Mouse (Mus musculus) spleen, postnatal 36 days (tissue): ENCODE data around the gene Wnk3.
A peak's percentile ranks its signal among the peaks of the same experiment; 100 is the strongest.
"Not testable (repeated sequence)": the region's sequence is repeated elsewhere in the genome, so short reads cannot be mapped to it uniquely, and the experiment has no call there.

Experiments
- DNase-seq, 2 experiments: peaks; one replicate each; pipeline ENCODE4 v3.0.0; 2022; ENCODE audit warnings: low spot score in 2 of 2, mixed read lengths in 1 of 2

Wnk3 gene

DNA sequence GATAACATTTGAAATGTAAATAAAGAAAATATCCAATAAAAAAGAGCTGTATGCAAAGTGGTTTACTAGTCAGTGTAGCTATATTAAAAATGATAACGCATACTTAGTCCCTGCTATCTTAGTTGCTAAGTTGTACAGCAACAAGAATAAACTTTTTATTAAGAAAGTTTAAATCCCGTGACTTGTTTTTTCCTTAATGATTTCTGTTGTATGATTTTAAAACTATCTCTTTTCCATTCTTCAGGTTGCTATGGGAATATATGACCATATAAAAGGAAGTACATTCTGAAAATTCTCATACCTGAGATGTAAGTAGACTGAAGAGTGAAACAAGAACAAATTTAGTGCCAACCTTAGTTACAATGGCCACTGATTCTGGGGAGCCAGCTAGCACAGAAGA lies at the start of gene Wnk3:
Gene Wnk3, plus strand, starts transcription at position 301 of the 400 bp plus-strand sequence.
- DNase-seq = no peak

DNA sequence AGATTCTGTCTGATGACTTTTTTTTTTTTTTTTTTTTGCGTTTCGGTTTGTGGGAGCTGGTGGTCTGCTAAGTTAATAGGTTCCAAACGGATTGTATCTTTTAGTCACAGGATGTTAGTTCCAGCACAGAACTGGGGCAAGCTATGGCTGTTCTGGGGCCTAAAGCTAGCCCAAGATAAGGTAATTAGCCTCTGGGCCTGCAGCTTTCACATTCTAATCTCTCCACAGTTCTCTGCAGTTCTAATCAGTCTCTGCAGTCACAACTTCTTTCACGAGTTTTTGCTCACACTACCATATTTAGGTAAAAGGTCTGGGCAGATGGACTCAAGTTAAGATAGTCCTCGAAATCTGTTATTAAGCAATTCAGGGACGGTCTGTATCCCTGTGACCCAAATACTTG lies 39.5 kb upstream of the Wnk3 start:
- DNase-seq = no peak

DNA sequence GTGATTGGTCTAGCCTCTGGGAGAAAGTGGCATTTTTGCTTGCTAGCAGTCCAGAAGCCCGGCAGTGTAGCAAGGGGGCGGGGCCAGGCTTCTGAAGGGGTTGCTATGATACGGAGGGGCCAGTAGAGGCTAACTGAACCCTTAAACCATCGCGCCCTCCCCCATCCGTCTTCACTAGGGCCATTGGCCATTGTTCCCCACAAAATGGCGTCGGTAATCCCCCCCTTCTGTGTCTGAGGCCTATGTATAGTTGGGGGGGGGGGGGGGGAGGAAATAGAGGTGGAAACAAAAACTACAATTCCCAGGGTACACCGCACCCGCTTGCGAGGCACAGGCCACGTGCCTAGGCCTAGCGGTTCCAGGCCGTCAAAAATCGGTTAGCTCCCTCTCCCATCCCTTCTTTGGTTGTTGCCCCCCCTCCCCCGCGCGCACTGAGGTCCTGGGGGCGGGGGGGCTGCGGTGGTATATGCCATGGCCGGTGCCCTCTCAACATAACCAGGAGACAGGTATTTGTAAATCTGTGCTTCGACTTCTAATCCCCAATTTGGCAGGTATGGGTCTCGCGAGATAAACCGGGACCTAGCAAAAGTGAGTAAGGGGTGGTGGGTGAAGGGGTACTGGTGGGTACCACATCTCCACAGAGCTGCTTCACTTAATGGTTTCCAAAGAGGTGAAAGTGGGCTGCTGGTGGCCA lies 29.3 kb upstream of the Wnk3 start:
- no peak for DNase-seq

DNA sequence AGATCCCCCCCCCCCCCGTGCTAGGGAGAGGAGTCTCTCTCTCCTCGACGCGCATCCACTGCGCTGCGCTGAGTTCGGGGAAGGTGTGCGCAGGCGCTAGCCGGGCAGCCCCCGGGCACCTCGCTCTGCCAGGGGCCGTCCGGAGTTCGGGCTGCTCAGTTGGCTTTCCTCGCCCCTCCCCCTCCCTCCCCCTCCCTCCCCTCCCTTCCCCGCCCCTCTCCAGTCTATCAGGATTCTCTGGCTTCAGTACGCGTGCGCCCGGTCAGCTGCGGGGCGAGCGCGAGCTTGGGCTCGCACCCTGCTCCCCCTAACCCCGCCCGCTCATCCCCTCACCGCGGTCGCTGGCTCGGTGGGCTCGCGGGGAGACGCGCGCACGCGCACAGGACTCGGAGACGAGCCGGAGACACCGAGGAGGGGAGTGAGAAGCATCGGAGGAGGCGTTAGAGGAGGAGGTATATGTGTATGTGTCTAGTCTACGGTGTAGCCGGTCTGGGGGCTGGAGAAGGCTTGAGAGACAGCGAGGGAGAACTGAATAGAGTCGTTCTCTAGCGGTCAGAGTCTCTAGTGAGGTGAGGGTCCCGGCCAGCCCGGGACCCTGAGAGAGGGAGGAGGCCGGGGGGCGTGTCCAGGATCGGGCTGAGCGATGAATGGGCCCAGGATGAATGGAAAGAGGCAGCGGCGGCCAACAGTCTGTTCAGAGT lies 28.5 kb upstream of the Wnk3 start:
- DNase-seq = peak in 1 of 2 experiments; percentile 2

DNA sequence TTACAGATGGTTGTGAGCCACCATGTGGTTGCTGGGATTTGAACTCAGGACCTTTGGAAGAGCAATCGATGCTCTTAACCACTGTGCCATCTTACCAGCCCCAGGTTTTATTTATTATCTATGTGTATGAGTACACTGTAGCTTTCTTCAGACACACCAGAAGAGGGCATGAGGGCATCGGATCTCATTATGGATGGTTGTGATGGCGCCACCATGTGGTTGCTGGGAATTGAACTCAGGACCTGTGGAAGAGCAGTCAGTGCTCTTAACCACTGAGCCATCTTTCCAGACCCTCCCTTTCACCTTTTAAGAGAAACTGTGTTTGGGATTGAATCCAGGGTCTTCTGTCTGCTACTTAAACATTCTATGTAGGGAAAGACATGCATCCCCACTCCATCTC lies 24.7 kb upstream of the Wnk3 start:
- DNase-seq = not testable (repeated sequence)

DNA sequence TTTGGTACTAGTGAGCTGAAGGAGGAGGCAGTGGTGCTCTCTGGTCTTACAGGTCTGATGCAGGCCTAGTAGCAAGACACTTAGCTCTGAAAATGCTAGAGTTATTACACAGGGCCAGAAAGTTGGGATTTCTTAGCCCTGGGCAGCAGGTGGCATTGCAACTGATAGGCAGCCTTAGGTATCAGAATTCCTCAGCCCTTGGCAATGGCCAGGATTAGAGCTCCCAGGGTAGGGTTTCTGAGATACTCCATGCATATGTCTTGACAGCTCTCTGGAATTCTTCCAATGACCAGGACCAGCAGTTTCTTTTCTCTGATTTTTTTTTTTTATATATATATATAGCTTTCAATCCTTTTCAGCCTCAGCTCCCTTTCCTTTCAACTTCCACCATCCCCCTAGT lies 100.5 kb downstream of the Wnk3 start:
- no peak for DNase-seq

DNA sequence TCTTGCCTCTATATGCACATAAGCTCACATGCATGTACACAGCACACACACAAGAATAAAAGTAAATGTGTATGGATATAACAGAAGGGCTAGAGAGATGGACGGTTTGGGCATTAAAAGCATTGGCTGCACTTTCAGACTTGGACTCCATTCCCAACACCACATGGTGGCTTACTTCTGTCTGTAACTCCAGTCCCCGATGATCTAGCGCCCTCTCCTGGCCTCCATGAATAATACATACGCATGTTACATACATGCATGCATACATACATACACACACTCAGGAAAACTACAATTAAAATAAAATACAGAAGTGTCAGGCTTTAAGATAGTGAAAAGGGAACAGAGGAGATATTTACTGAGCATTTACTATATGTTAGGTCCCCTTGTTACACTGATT lies 115.9 kb downstream of the Wnk3 start:
- DNase-seq = no peak

DNA sequence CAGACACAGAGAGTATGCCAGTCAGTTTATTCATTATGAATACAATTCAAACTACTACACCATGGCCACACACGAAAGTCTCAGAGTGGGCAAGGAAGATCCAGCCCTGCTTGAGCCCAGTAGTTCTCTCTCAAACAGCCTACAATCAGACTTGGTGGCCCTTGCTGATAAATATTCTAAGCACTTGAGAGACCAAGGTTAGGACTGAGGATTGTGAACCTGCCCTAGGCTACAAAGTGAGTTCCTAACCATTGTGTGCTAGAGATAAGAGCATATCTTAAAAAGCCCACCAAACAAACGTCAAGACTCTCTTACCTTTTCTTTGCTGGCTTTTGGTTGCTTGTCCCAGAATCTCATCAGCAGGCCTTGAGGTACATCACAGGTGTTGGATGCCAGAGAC lies 135.7 kb downstream of the Wnk3 start:
- DNase-seq = no peak

DNA sequence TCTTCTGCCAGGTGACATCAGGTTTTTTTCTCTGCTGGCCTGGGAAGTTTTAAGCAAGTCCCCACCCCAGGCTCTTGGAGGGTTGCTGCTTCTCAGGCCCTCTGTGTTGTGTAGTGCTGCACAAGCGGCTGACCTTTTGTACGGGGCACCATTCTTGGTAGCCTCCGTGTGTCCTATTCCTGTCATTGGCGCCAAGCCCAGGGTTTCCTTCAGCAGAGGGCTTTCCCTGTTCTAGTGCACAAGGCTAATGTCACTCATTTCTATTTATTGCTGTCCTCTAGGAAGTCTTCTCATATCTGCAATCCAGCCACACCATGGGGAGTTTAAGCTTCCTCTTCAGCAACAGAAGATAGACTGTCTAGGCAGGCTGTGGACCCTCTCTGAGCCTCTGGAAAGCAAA lies 139.9 kb downstream of the Wnk3 start:
- peak in 1 of 2 experiments; percentile 1 for DNase-seq

DNA sequence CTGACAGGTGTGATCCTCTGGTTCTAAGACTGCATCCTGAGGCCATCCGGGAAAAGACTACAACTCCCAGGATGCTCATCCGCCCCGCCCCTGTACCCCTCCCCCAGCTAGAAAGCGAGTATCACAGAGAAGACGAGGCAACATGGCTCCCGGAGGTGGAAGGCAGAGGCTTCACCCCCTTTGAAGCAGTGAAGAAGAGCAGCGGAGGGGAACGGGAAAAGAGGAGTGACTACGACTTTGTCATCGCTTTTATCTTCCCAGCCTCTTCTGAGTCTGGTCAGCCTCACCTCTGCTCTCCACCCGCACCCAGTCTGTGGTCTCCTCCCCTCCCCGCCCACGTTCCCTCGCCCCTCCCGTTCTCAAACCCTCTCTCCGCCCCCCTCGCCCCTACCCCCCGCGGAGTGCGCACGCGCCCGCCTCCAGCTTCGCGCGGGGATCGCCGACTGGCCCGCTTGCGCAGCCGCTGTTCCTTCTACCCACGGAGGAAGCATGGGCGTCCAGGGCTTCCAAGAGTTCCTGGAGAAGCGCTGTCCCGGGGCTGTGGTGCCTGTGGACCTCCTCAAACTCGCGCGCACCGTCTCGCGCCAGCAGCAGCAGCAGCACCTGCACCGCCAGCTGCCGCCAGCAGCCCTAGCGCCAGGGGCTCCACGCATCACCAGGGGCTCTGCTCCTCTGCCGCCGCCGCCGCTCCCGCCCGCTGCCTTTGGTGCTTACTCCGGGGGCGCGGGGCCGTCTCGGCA lies 146.1 kb downstream of the Wnk3 start, which contains the start of gene Fam120c:
Gene Fam120c, plus strand, starts transcription at position 415 of the 740 bp plus-strand sequence.
- peak; percentile 80 to 81 for DNase-seq

DNA sequence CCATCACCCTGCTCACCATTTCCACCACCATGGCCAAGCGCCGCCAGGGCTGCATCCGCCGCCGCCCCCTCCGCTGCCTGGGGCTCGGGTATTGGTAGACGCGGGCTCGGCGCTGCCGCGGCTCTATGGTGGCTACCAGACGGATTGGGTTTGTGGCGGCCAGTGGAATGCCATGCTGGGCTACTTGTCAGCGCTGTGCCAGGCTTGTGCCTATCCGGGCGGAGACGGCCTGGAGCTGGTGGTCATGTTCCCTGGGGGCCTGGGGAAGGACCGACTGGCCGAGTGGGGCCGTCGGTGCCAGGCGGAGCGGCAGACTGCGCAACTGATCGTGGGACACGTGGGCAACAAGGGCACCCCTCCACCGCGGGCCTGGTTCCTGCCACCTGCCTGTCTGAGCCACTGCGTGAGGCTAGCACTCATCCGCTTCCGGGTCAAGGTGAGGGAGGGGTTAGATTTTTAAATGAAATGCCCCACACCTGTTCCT lies 146.7 kb downstream of the Wnk3 start:
- DNase-seq = peak; percentile 58 to 59

DNA sequence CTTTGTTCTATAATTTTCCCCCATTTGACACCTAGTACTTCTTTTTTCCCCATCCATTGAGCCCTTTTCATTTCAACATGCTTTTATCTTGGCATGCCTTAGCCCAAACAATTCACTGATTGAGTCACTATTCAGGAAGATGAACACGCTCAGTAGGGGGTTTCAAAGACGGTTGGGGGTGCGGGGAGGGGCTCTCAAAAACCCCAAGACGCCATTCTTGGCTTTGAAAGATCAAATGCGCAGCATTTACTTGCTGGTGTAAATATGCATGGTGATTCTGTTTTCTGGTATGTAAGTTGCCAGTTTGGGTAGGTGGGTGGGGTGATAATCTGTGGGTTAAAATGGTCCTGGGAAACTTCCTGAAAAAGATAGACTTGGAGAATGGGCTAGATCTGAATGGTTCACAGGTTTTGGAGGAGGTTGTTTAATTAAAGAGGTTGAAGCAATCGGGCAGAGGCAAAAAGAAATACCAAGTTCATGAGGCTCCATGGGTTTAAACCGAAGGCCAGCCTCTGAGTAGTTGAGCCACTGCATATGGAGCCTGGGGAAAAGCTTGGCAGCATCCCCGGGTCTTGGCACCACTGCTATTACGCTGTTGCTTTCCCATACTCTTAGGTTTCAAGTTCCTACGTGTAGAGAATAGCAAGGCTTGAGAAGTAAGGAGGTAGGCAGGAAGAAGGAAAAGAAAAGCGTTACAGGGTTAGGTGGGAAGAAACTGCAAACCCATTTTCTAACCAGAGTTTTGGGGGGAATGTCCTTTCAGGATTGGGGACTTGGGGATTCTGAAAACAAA lies 147.7 kb downstream of the Wnk3 start:
- DNase-seq = no peak

DNA sequence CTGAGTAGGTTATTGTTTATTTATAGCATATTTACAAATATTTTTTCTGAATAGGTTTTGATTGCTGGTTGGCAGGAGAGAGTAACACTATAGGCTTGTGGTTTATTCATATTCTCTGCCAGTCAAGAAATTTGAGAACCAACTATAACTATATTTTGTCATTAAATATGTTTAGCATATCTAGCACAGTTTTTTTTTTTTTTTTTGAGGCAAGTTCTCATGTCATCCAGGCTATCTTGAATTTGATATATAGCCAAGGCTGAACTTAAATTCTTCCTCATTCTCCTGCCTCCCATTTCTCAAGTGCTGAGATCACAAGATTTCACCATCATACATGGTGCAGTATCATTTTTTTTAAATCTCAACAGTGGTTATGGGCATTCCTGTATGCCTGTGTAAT lies 149.4 kb downstream of the Wnk3 start:
- DNase-seq = no peak

DNA sequence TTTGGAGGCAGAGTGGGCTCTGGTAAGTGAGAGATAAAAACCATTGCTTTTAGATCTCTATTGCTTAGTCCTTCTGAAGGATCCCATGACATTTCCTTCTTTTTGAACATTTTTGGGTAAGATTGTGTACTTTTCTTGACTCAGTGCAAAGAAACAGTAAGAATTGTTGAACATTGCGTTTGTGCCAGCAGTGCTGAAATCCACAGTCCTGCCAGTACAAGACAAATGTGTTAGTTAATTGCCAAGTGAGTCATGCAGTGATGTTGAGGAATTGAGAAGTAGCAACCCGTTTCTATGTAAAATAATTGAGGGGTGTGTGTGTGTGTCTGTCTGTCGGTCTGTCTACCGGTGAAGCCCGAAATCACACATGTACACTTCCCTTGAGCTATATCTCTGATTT lies 151.4 kb downstream of the Wnk3 start:
- DNase-seq = no peak
